Mouse (Mus musculus): ENCODE results near the gene Hoxd1.

Gene Hoxd1

GRCm38 (mm10) chr2:74749337-74750121 lies 13.3 kb upstream of the Hoxd1 start:
- DNase-seq, result no peak

DNA sequence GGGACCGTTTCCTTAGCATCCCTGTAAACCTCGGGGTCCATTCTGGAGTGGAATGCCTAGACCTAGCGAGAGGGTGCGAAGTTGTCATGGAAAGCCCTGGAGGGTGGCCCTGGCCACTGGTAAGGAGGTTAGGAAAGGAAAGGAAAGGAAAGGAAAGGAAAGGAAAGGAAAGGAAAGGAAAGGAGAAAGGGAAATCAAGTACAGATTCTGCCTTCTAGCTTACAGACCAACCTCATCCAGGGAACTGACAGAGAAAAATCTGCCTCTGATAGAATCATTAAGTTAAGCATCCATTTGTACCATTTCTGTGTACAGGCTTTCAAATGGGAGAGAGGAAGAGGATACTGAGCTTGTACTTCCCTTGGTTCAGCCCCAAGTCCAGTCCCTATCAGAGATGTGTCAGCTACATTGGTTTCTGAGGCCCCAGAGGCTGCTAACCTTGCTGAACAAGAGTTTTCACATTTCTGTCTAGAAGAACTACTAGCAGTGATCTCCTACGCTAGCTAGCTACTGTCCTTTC lies 12.0 kb upstream of the Hoxd1 start:
- no peak for DNase-seq

GRCm38 (mm10) chr2:74751861-74752260 lies 10.9 kb upstream of the Hoxd1 start:
- DNase-seq, result no peak

- no peak for DNase-seq
These were observed 10.2 kb upstream of the Hoxd1 start for GRCm38 (mm10) chr2:74752431-74753174.

DNA sequence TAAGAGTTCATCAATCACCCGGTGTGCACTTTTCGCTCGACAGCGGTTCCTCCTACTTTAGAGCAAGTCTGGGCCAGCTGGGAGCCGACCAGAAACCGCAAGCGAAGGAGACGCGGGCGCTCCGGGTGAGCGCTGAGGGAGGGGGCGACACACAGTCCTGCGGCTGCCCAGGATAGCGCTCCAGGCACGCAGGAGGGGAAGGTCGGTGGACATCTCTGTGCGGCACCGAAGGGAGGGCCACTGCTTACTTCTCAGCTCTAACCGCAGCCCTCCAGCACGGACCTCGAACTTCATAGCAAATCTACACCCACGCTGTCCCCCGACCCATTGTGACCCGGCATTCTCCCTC lies 9.6 kb upstream of the Hoxd1 start:
- no peak for DNase-seq

DNA sequence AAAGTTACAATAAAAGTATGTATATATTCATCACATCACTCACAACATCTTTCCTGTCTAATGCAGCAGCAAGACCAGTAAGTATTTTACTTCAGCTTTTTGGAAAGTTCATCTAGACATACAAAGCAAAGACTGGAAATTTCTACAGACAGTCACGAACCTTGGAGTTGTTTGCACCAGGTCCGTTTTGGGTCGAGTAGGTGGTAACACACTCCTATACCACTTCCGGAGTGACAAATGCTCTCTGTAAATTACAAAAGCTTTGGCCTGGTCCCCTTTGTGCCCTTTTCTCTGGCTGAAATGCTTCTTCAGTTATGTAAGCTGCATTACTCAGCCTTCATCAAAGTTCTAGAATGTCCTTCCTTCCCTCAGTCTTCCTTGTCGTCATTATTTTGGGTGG lies 9.1 kb upstream of the Hoxd1 start:
- no peak for DNase-seq

DNA sequence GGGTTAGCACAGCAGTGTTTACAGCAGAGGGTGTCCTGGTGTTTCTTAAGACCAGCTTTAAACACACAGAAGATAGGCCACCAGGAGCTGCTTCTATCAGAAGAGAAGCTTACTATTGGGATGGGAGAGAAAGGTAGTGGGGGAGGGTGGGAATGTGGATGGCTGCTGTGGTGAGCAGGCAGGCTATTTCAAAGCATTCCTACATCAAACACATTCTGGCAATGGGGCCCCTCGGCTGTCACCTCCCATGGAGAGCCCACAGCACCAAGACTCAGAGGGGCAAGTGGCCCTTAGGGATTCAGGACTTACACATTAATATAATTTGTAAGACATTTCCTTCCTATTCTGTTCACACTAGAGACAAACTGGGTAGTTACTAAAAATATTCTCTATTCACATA lies 2.6 kb upstream of the Hoxd1 start:
- no peak for DNase-seq

- no peak for DNase-seq
These were observed 839 bp upstream of the Hoxd1 start for GRCm38 (mm10) chr2:74761941-74762340.

GRCm38 (mm10) chr2:74763245-74763735 lies 510 bp downstream of the Hoxd1 start:
- no peak for DNase-seq

- DNase-seq, result no peak
These were observed 1.2 kb downstream of the Hoxd1 start for GRCm38 (mm10) chr2:74763976-74764375.

GRCm38 (mm10) chr2:74774359-74774758 lies 11.6 kb downstream of the Hoxd1 start:
- DNase-seq, result no peak

- no peak for DNase-seq
These were observed 14.9 kb downstream of the Hoxd1 start for GRCm38 (mm10) chr2:74777536-74778275.

- no peak for DNase-seq
These were observed 18.6 kb downstream of the Hoxd1 start for GRCm38 (mm10) chr2:74781386-74781785.

- no peak for DNase-seq
These were observed 32.8 kb downstream of the Hoxd1 start for GRCm38 (mm10) chr2:74795531-74795930.

- no peak for DNase-seq
These were observed 45.7 kb downstream of the Hoxd1 start for GRCm38 (mm10) chr2:74808431-74808830.
